Mouse (Mus musculus) NIH3T3 (cell line): ENCODE results near the gene Smg1.

ENCODE experiments used
- DNase-seq: peaks from one replicate; pipeline ENCODE4 v3.0.0-alpha.2; 2012; ENCODE audit warnings: low read depth

The Smg1 gene

DNA sequence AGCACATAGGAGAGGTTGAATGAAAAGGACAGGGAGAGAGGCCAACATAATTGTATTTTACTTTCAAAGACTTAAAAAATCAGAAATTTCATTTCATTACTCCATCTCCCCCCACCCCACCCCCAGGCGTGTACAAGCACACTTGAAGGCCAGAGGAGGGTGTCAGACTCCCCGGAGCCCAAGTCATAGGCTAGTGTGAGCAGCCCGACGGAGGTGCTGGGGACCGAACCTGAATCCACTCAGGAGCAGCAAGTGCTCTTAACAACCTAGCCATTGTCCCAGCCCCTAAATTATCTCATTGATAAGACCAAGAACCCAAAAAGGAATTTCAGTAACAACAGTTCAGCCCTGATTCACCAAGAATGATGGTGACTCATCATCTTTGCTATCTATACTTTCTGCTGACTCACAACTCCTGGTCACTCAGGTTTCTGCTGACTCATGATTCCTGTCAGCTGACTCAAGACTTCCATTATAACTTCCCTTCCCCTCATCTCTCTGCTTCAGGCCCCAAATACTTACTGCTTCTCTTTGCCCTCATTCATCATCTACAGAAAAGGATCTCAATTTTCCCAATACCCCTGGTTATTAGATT, 138.9 kb downstream of the Smg1 start:
- DNase-seq: peak; percentile 84

- no peak for DNase-seq
These were observed 139.7 kb downstream of the Smg1 start for GRCm38 (mm10) chr7:118103462-118104379.

DNA sequence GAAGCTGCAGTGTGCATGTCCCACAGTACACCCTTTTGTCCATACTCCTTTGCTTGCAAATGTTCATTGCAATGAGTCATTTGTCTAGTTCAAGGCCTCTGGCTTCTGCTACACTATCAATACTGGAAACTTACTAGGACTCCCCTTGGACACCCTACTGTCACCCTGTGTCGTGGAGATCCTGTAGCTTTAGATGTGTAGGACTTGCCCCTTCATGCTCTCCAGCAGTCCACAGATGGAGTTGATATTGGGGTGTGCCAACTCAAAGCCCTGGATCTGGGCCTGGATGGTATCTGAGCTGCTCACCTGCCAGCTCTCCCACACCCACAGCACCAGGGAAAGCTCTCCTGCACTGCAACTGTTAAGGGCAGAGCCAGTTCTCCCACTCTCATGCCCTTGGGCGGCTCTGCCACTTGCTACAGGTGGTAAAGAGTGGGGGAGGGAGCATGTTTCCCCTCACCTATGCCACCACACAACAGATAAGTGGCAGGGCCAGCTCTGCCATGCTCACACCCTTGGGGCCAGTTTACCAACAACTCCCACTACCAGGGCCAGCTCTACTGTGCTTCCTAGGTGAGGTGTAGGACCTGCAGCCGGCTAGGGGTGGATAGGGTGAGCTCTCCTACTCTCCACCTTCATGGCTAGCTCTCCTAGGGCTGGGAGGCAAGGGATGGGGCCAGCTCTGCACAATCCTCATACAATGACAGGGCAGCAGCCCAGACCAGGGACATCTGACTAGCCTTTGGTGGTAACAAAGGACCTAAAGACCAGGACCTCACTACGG, 140.6 kb downstream of the Smg1 start:
- no peak for DNase-seq

DNA sequence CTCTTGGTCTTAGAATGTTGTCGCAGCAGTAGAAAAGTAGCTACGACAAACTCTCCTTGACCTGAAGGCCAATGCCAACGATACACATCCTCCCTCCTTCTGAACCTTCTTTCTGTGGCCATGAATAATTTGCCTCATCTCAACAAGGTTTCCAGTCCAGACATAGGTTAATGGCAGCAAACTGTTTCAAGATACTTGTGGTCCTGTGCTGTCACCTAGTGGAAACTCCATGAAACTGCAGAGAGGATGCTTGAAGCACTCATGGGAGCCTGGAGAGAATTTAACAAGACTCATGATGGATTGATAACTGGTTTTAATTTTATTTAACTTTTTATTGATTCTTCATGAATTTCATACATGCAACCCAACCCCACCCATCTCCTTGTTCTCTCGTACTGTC, 141.2 kb downstream of the Smg1 start:
- peak; percentile 75 for DNase-seq

DNA sequence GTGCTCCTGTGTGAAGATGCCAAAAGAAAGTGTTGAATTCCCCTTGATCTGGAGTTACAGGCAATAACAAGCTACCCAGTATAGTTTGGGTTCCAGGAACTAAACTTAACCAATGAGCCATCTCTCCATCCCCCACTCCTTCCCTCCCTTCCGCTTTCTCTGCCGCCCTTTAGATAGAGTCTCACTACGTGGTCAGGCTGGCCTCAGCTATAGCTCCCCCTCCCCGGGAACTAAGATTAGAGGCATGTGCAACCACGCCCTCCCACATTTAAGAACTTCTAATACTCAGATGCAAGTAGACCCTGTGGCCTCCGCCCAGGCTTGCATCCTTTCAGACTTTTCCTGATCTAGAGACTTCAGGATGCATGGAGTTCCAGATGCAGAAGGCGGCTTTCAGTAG, 145.9 kb downstream of the Smg1 start:
- DNase-seq: no peak
